Mouse (Mus musculus) liver, adult 2 months (tissue): Measurements from ENCODE around the gene Slc25a18.

Experiments used
- CTCF ChIP-seq: fragments of 200-500 bp; IDR thresholded peaks from 2 replicates; pipeline ENCODE4 v1.5.1; 2011; ENCODE audit warnings: low read depth, low read length, control low read depth
- POLR2A ChIP-seq: fragments of 200-500 bp; IDR thresholded peaks from 2 replicates; pipeline ENCODE4 v1.6.1; 2011; ENCODE audit warnings: low read length, control low read depth; ENCODE audit not compliant: insufficient read depth; ENCODE audit errors: extremely low read depth

GRCm38 (mm10) chr6:120836389-120837151 lies 63.2 kb downstream of the Slc25a18 start:
- TF ChIP-seq CTCF (no peak), POLR2A (no peak)
